Mouse (Mus musculus): ENCODE results near the gene Sobp. TPM values are rescaled to one million over a fixed set of nuclear protein-coding genes. Genes with fewer than 3 reads are reported as not detected.
A peak's percentile ranks its signal among the peaks of the same experiment; 100 is the strongest.

Sobp gene
- polyA plus RNA-seq, 1 experiment from 2014 or later, result 2.4 TPM

DNA sequence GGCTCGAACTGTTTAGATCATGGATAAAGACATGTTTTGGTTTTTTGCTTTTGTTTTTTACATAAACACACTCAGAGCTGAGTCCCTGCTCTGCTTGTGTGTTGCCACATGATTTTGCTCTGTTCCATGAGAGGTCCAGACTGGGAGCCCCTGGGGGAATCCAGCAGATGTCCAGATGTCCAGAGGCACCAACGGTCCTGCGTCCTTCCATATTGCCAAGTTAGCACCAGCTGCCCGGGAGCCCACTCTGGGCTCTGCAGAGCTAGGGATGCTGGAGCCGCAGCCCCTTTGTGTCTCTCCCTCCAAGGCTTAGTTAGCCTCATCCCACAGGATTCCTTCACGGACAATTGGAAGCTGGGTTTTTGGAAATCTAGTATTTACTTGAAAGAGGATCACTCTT is 212.6 kb downstream of the Sobp start:
- no peak for ATAC-seq (ENCODE audit: insufficient number of reproducible peaks, insufficient read depth, low FRiP score, low read depth)
- Histone ChIP-seq H3K9me3 (ENCODE audit: control insufficient read depth, low read length) (no peaks in the 10 kb centered on the region), H3K4me1 (ENCODE audit: control insufficient read depth in 2 of 2, insufficient read depth in 2 of 2, low read length in 2 of 2) (no peaks in the 10 kb centered on the region; a peak in 2 of 4 replicates), H3K27ac (replicated peaks in 1 of 2; ENCODE audit: control insufficient read depth in 1 of 2, insufficient read depth in 1 of 2, low read depth in 2 of 2, low read length in 2 of 2) (no peak overlapping the region), H3K4me3 (ENCODE audit: control insufficient read depth in 1 of 2, insufficient read depth in 1 of 2, low read depth in 1 of 2, low read length in 2 of 2) (no peak overlapping the region), H3K27me3 (ENCODE audit: control insufficient read depth, insufficient read depth, low read length) (peaks cover 4% of the 10 kb centered on the region; the same call in 1 of the 2 replicates), H3K9ac (ENCODE audit: low read length) (no peak overlapping the region), H3K4me2 (ENCODE audit: low read length) (no peak overlapping the region), H3K36me3 (ENCODE audit: control insufficient read depth, insufficient read depth, low read length) (no peaks in the 10 kb centered on the region)
- WGBS, result 77% methylated on average over 6 of the region's 6 CpGs

DNA sequence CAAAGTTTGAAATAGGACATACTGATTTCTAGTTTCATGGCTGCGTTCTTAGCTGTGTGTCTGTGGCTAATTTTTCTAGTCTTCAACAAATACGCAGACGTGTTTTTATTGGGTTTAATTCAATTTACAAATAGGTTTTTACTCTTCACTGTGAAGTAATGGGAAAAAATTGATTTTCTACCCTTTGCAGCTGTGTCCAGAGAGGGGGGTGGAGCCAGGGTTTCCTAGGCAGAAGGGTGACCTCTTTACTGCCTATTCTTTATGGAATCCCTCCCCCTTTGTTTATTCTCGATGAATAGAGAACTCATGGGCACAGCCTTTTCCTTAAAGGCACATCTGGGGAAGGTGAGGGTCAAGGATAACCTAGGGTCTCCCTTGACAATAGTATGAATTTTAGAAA is 215.6 kb downstream of the Sobp start:
- Histone ChIP-seq H3K4me1 (ENCODE audit: control insufficient read depth in 2 of 2, insufficient read depth in 2 of 2, low read length in 2 of 2) (no peaks in the 10 kb centered on the region; a peak in 2 of 4 replicates), H3K27me3 (ENCODE audit: control insufficient read depth, insufficient read depth, low read length) (peaks cover 13% of the 10 kb centered on the region), H3K36me3 (ENCODE audit: control insufficient read depth, insufficient read depth, low read length) (no peaks in the 10 kb centered on the region), H3K9me3 (ENCODE audit: control insufficient read depth, low read length) (no peaks in the 10 kb centered on the region), H3K9ac (ENCODE audit: low read length) (peak overlapping the region; percentile 46; the same call in 1 of the 2 replicates), H3K4me3 (ENCODE audit: control insufficient read depth in 1 of 2, insufficient read depth in 1 of 2, low read depth in 1 of 2, low read length in 2 of 2) (no peak overlapping the region), H3K4me2 (ENCODE audit: low read length) (peak overlapping the region; percentile 67), H3K27ac (replicated peaks in 1 of 2; ENCODE audit: control insufficient read depth in 1 of 2, insufficient read depth in 1 of 2, low read depth in 2 of 2, low read length in 2 of 2) (no peak overlapping the region)
- ATAC-seq (ENCODE audit: insufficient number of reproducible peaks, insufficient read depth, low FRiP score, low read depth), result no peak
- WGBS, result 66% methylated on average over 4 of the region's 4 CpGs

DNA sequence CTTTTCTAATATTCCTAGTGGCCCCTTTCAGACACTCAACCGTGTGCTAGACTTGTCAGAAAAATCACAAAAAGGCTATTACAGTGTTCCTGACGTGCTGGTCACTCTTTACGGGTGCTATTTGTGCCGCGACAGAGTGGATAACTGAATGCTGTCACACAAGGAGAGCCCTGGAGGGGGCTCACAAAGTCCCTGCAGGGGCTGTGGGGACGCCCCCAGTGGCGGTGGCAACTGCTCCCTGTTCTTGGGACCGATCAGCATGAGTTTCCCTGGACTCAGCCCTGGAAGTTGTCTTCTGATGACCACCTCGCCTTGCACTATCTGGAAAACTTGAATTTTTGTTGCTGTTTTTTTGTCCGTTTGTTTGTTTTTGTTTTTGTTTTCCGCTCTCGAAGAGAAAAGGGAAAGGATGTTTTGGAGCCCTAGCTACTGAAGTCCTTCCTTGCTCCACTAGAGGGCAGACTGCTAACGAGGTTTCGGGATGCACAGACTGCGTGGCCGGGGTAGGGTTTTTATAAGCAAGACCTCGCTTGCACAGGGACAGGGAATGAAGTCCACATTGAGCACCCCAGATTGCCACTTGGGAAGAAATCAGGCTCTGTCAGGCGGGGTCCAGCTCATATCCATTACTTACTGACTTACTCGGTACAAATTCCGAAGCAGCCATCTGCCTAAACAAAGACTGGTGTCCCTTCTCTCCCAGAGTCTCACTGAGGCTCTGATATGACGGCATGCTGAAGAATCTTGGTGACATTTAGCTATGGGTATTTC is 216.3 kb downstream of the Sobp start:
- 7% methylated on average over 21 of the region's 21 CpGs for WGBS
- peaks cover 17% of the 10 kb centered on the region for H3K27me3 ChIP-seq (ENCODE audit: control insufficient read depth, insufficient read depth, low read length)
- no peak overlapping the region for H3K27ac ChIP-seq (replicated peaks in 1 of 2; ENCODE audit: control insufficient read depth in 1 of 2, insufficient read depth in 1 of 2, low read depth in 2 of 2, low read length in 2 of 2)
- peak overlapping the region; percentile 67 for H3K4me2 ChIP-seq (ENCODE audit: low read length)
- peak overlapping the region; percentile 46 for H3K9ac ChIP-seq (ENCODE audit: low read length)
- H3K36me3 ChIP-seq (ENCODE audit: control insufficient read depth, insufficient read depth, low read length), result no peaks in the 10 kb centered on the region
- H3K4me3 ChIP-seq (ENCODE audit: control insufficient read depth in 1 of 2, insufficient read depth in 1 of 2, low read depth in 1 of 2, low read length in 2 of 2), result peak overlapping the region; percentile 31 to 48
- no peak for ATAC-seq (ENCODE audit: insufficient number of reproducible peaks, insufficient read depth, low FRiP score, low read depth)
- no peaks in the 10 kb centered on the region; a peak in 2 of 4 replicates for H3K4me1 ChIP-seq (ENCODE audit: control insufficient read depth in 2 of 2, insufficient read depth in 2 of 2, low read length in 2 of 2)
- no peaks in the 10 kb centered on the region for H3K9me3 ChIP-seq (ENCODE audit: control insufficient read depth, low read length)

GRCm38 (mm10) chr10:42955205-42955604 is 219.1 kb downstream of the Sobp start:
- no peak overlapping the region for H3K4me2 ChIP-seq (ENCODE audit: low read length)
- H3K9ac ChIP-seq (ENCODE audit: low read length), result no peak overlapping the region
- H3K27ac ChIP-seq (replicated peaks in 1 of 2; ENCODE audit: control insufficient read depth in 1 of 2, insufficient read depth in 1 of 2, low read depth in 2 of 2, low read length in 2 of 2), result no peak overlapping the region
- no peaks in the 10 kb centered on the region for H3K36me3 ChIP-seq (ENCODE audit: control insufficient read depth, insufficient read depth, low read length)
- H3K4me3 ChIP-seq (ENCODE audit: control insufficient read depth in 1 of 2, insufficient read depth in 1 of 2, low read depth in 1 of 2, low read length in 2 of 2), result no peak overlapping the region
- peaks cover 17% of the 10 kb centered on the region for H3K27me3 ChIP-seq (ENCODE audit: control insufficient read depth, insufficient read depth, low read length)
- peaks cover 4 to 12% of the 10 kb centered on the region in 2 experiments; a peak in 3 of 4 replicates for H3K4me1 ChIP-seq (ENCODE audit: control insufficient read depth in 2 of 2, insufficient read depth in 2 of 2, low read length in 2 of 2)
- H3K9me3 ChIP-seq (ENCODE audit: control insufficient read depth, low read length), result no peaks in the 10 kb centered on the region
- 89% methylated on average over 3 of the region's 3 CpGs for WGBS
- no peak for ATAC-seq (ENCODE audit: insufficient number of reproducible peaks, insufficient read depth, low FRiP score, low read depth)

- no peaks in the 10 kb centered on the region for H3K9me3 ChIP-seq (ENCODE audit: control insufficient read depth, low read length)
- peaks cover 13% of the 10 kb centered on the region for H3K27me3 ChIP-seq (ENCODE audit: control insufficient read depth, insufficient read depth, low read length)
- H3K27ac ChIP-seq (replicated peaks in 1 of 2; ENCODE audit: control insufficient read depth in 1 of 2, insufficient read depth in 1 of 2, low read depth in 2 of 2, low read length in 2 of 2), result no peak overlapping the region
- no peak overlapping the region for H3K4me2 ChIP-seq (ENCODE audit: low read length)
- no peak overlapping the region for H3K4me3 ChIP-seq (ENCODE audit: control insufficient read depth in 1 of 2, insufficient read depth in 1 of 2, low read depth in 1 of 2, low read length in 2 of 2)
- no peak overlapping the region for H3K9ac ChIP-seq (ENCODE audit: low read length)
- no peak for ATAC-seq (ENCODE audit: insufficient number of reproducible peaks, insufficient read depth, low FRiP score, low read depth)
- no peaks in the 10 kb centered on the region for H3K36me3 ChIP-seq (ENCODE audit: control insufficient read depth, insufficient read depth, low read length)
- H3K4me1 ChIP-seq (ENCODE audit: control insufficient read depth in 2 of 2, insufficient read depth in 2 of 2, low read length in 2 of 2), result peaks cover 6 to 20% of the 10 kb centered on the region in 2 experiments; a peak in 3 of 4 replicates
- WGBS, result 66% methylated on average over 5 of the region's 5 CpGs
Observed at GRCm38 (mm10) chr10:42953601-42954000, 220.7 kb downstream of the Sobp start.

Other genes starting within 250 kb of the Sobp start
- gene 9030612E09Rik, start 174 bp upstream of the Sobp start, polyA plus RNA-seq (2014; fragmentation: Nextera tagmentation; extraction: Ambion mirVana), result 0.49 and 0.55 TPM in 2 replicates
- 10.7 and 11.1 TPM in 2 replicates for gene Pdss2, start 47.0 kb upstream of the Sobp start, polyA plus RNA-seq (2014; fragmentation: Nextera tagmentation; extraction: Ambion mirVana)